Mouse (Mus musculus): Measurements from ENCODE around the gene Spi1.

GRCm38 (mm10) chr2:91068162-91068871 is 13.9 kb upstream of the Spi1 start:
- TF ChIP-seq CTCF (conservative IDR thresholded peaks at IDR 0.05; ENCODE audit: low read length) (no peak), POU5F1 (IDR thresholded peaks at IDR 0.05; ENCODE audit: borderline replicate concordance, low read length) (no peak), NANOG (IDR thresholded peaks at IDR 0.05; ENCODE audit: borderline replicate concordance, low read length) (no peak)
